Mouse (Mus musculus): ENCODE measurements around the gene Nrxn3.
A peak's percentile ranks its signal among the peaks of the same experiment; 100 is the strongest.

Gene Nrxn3

DNA sequence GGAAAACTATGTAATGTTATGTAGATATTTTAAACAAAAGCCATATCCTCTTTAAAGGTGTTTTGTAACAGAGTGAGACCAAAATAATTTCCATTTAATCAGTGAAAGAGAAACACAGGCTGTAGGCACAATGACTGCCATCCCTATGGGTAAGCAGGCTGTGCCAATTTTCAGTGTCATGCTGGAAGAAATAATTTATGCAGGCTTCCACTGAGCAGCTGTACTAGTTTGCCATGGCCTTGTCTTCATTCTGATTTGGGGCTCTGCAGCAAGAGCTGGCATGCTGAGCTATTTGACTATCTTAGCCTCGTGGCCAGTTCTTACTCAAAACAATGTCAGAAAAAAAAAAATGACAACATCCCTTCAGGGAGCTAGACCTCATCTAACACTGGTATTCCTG, 647.3 kb downstream of the Nrxn3 start:
- DNase-seq, result no peak

DNA sequence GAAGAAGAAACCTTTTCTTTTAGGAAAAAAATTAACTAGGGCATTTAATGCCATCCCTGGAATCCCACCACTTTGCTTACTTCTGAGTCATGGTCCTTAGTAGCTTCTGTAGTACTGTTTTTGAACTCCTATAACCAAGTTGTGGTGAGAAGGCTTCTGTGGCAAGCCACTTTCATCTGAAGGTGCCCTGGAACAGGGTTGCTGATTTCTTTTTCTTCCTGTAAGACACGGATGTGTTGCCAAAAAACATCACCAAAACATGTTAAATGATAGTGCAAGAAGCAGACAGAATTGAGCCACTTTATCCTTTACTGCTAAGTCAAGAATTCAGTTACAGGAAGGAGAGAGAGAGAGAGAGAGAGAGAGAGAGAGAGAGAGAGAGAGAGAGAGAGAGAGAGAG, 653.9 kb downstream of the Nrxn3 start:
- DNase-seq, result no peak

GRCm38 (mm10) chr12:89377051-89377643, 654.5 kb downstream of the Nrxn3 start:
- DNase-seq, result no peak

DNA sequence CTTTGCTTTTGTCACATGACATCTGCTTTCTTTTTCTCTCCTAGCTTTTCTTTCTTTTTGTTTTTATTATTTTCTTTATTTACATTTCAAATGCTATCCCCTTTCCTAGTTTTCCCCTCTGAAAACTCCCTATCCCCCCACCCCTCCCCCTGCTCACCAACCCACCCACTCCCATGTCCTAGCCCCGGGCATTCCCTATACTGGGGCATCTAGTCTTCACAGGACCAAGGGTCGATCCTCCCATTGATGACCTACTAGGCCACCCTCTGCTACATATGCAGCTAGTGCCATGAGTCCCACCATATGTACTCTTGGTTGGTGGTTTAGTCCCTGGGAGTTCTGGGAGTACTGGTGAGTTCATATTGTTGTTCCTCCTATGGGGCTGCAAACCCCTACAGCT, 655.0 kb downstream of the Nrxn3 start:
- no peak for DNase-seq

DNA sequence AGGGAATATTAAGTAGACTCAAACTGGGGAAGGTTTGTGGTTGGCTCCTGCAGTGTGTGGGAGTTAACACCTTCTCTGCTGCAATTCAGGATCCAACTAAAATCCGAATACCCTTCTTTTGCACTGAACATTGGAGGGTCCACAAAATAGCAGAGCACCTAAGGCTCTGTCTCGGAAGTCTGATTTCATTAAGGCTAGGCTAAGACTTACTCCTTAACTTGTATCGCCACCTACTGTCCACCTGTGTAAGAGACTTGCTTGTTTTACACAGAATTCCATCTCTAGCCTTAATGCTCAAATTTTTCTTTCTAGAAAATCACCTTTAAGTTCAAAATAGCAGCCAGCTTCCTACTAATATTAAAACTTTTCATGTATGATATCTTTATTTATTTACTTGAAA, 660.6 kb downstream of the Nrxn3 start:
- DNase-seq, result no peak

- DNase-seq, result peak; percentile 4
These were observed 672.6 kb downstream of the Nrxn3 start for GRCm38 (mm10) chr12:89395121-89395792.

DNA sequence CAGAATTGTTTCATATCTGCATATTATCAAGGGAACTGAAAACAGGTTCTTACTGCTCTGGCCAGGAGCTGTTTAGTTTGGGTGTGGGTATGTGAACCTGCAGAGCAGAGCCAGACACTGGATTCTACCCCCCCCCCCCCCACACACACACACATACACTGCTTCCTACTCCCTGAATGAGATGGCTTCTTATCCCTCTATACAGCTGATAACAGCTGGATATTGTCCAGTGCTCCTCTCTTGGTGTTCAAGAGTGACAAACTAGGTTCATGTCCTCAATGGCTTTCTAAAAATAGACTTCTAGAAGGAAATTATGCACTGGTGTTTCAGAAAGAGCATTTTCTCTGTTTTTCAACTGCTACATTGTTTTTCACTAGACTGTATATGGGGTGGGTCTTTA, 713.8 kb downstream of the Nrxn3 start:
- no peak for DNase-seq

- DNase-seq, result no peak
These were observed 719.8 kb downstream of the Nrxn3 start for GRCm38 (mm10) chr12:89442323-89443038.

- DNase-seq, result peak; percentile 40
These were observed 728.1 kb downstream of the Nrxn3 start for GRCm38 (mm10) chr12:89450667-89451298.

- DNase-seq, result no peak
These were observed 747.5 kb downstream of the Nrxn3 start for GRCm38 (mm10) chr12:89470226-89470625.

GRCm38 (mm10) chr12:89471289-89471688, 748.6 kb downstream of the Nrxn3 start:
- no peak for DNase-seq

DNA sequence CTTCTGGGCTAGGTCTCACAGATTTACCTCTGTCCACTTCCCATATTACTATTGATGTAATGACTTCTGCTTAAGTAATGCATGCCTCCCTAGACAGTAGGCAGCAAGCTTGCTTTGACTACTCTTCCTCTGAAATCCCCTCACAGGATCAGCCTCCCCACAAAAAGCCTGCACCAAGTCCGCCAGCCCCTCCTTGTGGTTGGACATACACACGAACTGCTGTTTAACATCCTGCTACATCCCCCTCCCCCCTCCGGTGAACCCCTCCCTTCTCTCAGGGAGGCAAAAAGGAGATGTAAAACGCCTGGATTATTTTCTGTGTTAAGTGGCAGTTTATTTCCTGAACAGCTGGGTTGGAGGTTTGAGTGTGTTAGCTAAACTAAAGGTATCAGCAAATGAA, 749.2 kb downstream of the Nrxn3 start:
- peak; percentile 2 for DNase-seq

DNA sequence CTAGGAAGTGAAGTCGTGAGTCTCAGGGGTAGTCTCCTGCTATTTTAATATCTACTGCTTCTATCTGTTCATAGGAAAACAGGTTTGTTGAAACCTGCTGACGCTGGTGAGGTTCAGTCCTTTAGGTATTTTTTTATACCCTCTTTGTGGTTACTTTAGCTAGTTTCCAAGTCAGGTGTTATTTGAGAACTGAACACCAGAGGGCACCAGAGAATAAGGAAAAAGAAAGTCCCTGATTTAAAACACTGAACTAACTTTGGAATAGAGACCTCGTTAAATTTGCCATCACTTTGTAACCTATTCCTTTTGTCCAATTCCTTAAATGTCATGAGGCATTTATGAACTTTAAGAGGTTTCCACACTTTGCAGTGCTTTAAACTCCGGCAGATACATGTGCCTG, 756.4 kb downstream of the Nrxn3 start:
- DNase-seq, result peak; percentile 64

GRCm38 (mm10) chr12:89482223-89482622, 759.5 kb downstream of the Nrxn3 start:
- no peak for DNase-seq

- no peak for DNase-seq
These were observed 781.4 kb downstream of the Nrxn3 start for GRCm38 (mm10) chr12:89504026-89504425.

- peak; percentile 46 for DNase-seq
These were observed 782.6 kb downstream of the Nrxn3 start for GRCm38 (mm10) chr12:89505121-89505764.

- DNase-seq, result no peak
These were observed 786.3 kb downstream of the Nrxn3 start for GRCm38 (mm10) chr12:89508970-89509369.

GRCm38 (mm10) chr12:89513759-89514158, 791.1 kb downstream of the Nrxn3 start:
- DNase-seq, result peak; percentile 52

DNA sequence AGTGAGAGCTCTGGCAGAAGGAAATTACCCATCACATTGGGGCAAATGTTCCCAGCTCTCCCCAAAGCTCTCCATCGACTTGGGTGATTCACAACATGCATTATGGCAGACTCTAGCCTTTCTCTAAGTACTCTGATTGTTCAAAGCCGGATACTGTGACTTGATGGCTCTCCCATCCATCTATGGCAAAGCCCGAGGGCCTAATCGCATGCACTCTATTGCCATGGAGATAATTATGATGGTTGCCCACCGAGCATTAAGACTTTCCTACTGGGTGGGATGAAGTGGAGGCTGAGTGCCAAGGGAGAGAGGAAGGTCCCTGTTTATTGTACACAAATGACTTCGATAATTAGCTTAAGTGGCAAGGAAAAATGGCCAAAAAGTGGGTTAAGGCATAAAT, 793.4 kb downstream of the Nrxn3 start:
- DNase-seq, result no peak

GRCm38 (mm10) chr12:89530679-89531350, 808.1 kb downstream of the Nrxn3 start:
- DNase-seq, result peak; percentile 2

DNA sequence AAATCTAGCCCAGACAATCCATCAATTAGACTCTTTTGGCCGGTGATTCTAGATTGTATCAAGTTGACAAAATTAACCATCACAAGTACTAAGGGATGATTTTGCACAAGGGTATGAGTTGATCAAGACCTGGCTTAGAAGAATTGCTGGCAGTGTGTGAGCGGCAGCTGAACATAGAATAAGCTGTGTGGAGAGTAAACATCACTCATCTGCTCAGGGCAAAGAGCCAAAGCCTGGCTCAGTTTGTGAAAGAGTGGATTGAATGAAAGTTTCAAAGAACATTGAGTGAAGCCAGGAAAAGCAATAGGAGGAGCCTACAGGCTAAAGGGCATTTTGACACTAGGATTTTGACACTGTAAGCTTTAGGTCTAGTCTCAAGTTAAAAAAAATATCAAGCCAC, 828.6 kb downstream of the Nrxn3 start:
- DNase-seq, result peak; percentile 48

DNA sequence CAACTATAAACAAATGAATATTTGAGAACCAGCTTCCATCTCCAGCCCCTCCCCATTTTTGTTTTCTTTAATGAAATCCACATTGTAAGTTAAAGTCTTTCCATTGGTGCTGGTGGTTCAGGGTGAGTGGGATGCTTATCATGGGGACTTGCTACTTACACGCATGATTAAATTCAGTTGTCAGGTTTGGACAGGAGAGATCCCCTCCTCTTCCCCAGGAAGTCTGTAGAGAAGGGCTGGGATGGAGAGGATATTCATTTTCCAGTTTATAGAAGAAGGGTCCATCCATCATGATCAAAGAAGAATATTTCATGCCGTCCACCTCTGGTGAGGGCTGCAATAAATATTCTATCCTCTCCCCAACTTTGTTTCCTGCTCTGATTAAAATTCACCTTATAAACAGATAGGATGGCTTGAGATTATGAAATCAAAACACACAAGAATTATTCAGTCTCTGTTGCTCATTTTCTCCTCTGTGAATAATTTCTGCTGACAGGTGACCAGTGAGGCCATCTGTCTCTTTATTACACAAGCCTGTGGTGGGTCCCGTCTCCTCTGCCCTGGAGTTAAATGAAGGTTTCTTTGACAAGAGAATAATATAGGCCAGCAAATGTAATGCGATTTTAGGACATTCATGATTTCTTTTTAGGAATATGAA, 830.7 kb downstream of the Nrxn3 start:
- DNase-seq, result no peak

Data from lung, postnatal 10 days (tissue).